Mouse (Mus musculus): ENCODE data around the gene Rtl5.

Gene Rtl5

DNA sequence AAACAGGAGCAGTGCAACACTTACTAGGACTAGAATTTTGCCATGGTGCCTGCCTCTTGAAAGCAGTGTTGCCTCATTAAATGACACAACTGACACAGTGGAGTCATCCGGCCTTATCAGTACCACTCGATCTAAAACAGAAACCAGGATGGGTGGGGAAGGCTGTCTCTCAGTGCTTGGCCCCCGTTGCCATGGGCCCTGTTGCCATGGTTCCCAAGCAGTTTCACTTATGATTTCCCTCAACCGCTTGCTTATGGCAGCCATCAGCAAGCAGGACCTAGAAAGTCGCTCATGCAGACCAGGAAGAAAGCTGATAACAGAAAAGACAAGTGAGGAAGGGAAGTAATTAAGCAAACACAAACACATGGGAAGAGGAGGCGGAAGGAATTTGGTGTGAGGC lies 39.3 kb downstream of the Rtl5 start:
- in situ Hi-C loops (cut with MboI; ENCODE audit: low pct_unique_long_range_greater_than_20kb in 1 of 2, low sequenced_read_pairs in 2 of 2, unreplicated experiment in 1 of 2), result loop anchor here in 1 of 2 experiments (10.0 kb wide), 1 partner anchor 47 kb away; no protein-coding TSS in a partner anchor

GRCm38 (mm10) chrX:102024976-102025375 lies 46.1 kb downstream of the Rtl5 start:
- in situ Hi-C loops (cut with MboI; ENCODE audit: low pct_unique_long_range_greater_than_20kb in 1 of 2, low sequenced_read_pairs in 2 of 2, unreplicated experiment in 1 of 2), result no loop called here

DNA sequence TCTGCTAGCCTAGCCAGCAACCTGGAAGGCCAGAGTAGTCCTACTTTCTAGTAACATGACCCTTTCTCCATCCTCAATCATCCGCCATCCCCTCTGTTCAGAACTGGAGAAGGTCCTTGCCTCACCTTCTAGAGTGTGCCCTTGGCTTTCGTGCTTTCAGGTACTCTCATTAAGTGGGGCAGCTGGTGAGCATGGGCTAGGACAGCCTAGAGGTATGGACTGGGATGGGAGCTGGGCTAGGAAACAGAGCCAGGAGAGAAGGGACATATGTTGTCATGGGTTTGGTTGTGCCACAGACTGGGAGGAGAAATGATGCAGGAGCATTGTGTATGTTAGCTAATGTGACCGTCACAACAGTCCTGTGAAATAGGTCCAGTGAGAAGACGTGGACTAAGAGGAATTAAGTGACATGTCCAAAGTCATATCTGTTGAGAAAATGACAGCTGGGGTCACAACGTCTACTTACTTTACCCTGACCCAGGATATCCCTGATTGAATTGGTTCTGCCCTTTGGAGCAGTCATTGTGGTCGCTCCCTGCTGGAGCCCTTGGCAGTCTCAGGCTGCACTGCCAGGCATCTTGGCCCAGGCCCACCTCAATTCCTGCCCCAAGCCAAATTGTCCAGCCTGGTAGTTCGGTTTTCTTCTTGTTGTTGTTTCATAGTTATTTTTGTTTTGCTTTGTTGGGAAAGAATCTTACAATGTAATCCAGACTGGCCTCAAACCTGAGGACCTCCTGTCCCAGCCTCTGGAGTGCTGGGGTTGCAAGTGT lies 51.4 kb downstream of the Rtl5 start:
- in situ Hi-C loops (cut with MboI; ENCODE audit: low pct_unique_long_range_greater_than_20kb in 1 of 2, low sequenced_read_pairs in 2 of 2, unreplicated experiment in 1 of 2), result no loop called here

- in situ Hi-C loops (cut with MboI; ENCODE audit: low pct_unique_long_range_greater_than_20kb in 1 of 2, low sequenced_read_pairs in 2 of 2, unreplicated experiment in 1 of 2), result no loop called here
These were observed 52.2 kb downstream of the Rtl5 start for GRCm38 (mm10) chrX:102018890-102019289.

DNA sequence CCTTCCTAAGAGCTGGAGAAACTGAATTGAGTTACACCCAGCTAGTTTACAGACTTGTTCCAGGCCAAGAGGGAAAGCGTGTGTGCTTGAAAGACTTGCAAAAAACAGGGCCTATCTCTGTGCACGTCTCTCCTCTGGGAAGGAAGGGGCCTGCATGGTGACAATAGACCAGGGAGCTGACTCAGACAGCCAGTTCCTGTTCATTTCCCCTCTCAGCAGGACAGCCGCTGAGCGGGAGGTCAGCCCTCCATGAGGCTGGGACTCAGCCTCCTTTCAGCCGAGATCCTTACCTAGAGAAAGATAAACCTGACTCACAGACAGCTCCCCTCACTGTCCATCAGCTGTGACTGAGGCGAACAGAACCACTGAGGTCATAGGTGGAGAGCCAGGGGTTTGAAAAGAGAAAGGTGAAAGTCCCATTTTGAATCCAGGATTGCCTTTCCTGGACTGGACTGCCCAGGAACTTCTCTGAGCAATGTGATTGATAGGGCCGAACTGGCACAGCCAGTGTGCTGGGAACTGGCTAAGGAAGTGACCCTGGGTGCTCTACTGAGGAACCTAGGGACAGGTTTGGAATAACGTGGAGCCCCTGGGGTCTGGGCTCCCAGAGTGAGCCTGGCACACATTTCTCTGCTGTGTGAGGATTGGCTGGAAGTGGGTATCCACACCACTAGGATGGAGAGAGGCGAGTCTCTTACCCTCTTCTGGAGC lies 53.7 kb downstream of the Rtl5 start:
- in situ Hi-C loops (cut with MboI; ENCODE audit: low pct_unique_long_range_greater_than_20kb in 1 of 2, low sequenced_read_pairs in 2 of 2, unreplicated experiment in 1 of 2), result no loop called here
